Mouse (Mus musculus): ENCODE measurements at regions not wholly inside any gene's neighbourhood (a gene's known extent, or its start where the extent isn't known, plus 50 kb on each side); places are given as distances from the start of the nearest gene placed in this dataset.

DNA sequence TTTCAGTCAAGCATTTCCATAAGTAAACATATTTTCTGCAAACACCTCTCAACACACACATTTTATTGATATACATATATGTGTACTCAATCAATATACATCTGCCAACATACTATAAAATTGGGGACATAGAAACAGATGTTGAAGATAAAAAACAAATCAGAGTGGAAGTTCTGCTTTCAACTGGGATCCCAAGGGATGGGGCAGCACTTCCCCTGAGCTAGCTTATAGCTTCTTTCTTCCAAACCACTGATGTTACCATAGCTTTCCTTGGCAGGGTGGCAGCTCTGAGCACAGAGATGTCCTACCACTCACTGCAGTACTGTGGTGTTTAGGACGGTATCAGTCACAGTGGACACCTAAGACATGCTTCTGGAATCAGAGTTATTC is 75.4 kb upstream of the Lnx1 start:
- H3K4me1 ChIP-seq (ENCODE audit: control insufficient read depth, insufficient read depth, low read length), result no peaks in the 10 kb centered on the region
- H3K4me3 ChIP-seq (ENCODE audit: insufficient read depth, low read depth, low read length), result no peak overlapping the region
- H3K27me3 ChIP-seq (replicated peaks; ENCODE audit: control insufficient read depth, insufficient read depth, low read length), result no peaks in the 10 kb centered on the region
- DNase-seq, result no peak
- H3K36me3 ChIP-seq (ENCODE audit: control insufficient read depth, insufficient read depth, low read length), result no peaks in the 10 kb centered on the region
- TF ChIP-seq POLR2A (IDR thresholded peaks at IDR 0.05; ENCODE audit: low read depth, low read length) (no peak), CTCF (conservative IDR thresholded peaks at IDR 0.05; ENCODE audit: insufficient read depth, insufficient read length, low read depth, low read length) (no peak)
- H3K27ac ChIP-seq (ENCODE audit: insufficient read depth, low read depth, low read length), result no peak overlapping the region
- 90% methylated on average over 1 of the region's 1 CpGs for WGBS

DNA sequence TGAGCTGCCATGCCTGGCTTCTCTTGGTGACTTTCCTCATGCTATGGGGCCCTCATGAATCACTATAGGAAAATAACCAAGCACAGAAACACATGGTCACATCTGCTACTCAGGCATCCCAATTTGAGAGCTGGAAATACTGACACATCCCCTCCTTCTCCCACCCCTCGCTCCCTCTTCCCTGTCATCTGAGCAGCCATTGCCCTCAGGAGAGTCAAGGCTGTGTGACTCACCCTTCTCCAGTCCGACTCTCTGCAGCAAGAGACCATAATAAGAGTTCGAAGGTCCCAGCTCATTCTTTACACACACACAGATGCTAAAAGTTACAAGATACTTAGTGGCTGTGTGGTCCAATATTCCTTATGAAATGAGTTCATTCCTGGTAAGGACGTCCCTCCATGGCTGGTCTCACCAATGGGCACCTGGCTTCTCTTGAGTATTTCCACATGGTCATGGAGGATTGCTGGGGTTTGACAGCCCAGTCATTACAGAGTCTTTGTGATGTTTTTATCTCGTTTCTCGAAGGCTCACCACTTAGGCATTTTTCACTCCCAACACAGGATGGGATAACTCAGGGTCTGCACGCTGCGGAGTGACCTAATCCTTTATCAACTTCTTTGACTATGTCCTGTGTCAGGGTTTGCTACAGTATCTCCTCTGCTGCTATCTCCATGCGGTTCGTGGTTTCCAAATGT is 74.8 kb upstream of the Lnx1 start:
- TF ChIP-seq POLR2A (IDR thresholded peaks at IDR 0.05; ENCODE audit: low read depth, low read length) (no peak), CTCF (conservative IDR thresholded peaks at IDR 0.05; ENCODE audit: insufficient read depth, insufficient read length, low read depth, low read length) (no peak)
- Histone ChIP-seq H3K36me3 (ENCODE audit: control insufficient read depth, insufficient read depth, low read length) (no peaks in the 10 kb centered on the region), H3K27me3 (replicated peaks; ENCODE audit: control insufficient read depth, insufficient read depth, low read length) (no peaks in the 10 kb centered on the region; the same call in 1 of the 2 replicates), H3K4me3 (ENCODE audit: insufficient read depth, low read depth, low read length) (no peak overlapping the region), H3K4me1 (ENCODE audit: control insufficient read depth, insufficient read depth, low read length) (no peaks in the 10 kb centered on the region), H3K27ac (ENCODE audit: insufficient read depth, low read depth, low read length) (no peak overlapping the region)
- 76% methylated on average over 10 of the region's 10 CpGs for WGBS
- DNase-seq, result no peak

DNA sequence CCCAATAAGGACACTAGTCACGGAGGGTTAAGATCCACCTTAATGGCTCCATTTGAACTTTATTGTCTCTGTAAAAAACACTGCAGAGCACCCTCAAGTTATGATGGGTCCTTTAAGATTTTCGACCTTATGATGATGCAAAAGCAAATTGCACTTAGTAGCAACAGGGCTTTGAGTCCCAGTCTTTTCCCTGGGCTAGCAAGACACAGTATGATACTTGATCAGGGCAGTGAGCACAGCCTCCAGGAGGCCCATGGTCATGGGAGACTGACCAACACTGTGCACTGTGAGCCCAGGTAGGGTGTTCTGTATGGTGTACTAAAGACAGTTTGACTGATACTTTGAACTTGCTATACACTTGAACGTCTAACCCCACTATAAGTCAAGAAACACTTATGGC is 73.4 kb upstream of the Lnx1 start:
- no peak overlapping the region for H3K4me3 ChIP-seq (ENCODE audit: insufficient read depth, low read depth, low read length)
- no peak overlapping the region for H3K27ac ChIP-seq (ENCODE audit: insufficient read depth, low read depth, low read length)
- WGBS, result 79% methylated on average over 3 of the region's 3 CpGs
- no peak for DNase-seq
- H3K4me1 ChIP-seq (ENCODE audit: control insufficient read depth, insufficient read depth, low read length), result no peaks in the 10 kb centered on the region
- no peaks in the 10 kb centered on the region for H3K36me3 ChIP-seq (ENCODE audit: control insufficient read depth, insufficient read depth, low read length)
- H3K27me3 ChIP-seq (replicated peaks; ENCODE audit: control insufficient read depth, insufficient read depth, low read length), result no peaks in the 10 kb centered on the region; the same call in 1 of the 2 replicates
- TF ChIP-seq CTCF (conservative IDR thresholded peaks at IDR 0.05; ENCODE audit: insufficient read depth, insufficient read length, low read depth, low read length), result no peak
- TF ChIP-seq POLR2A (IDR thresholded peaks at IDR 0.05; ENCODE audit: low read depth, low read length), result no peak

DNA sequence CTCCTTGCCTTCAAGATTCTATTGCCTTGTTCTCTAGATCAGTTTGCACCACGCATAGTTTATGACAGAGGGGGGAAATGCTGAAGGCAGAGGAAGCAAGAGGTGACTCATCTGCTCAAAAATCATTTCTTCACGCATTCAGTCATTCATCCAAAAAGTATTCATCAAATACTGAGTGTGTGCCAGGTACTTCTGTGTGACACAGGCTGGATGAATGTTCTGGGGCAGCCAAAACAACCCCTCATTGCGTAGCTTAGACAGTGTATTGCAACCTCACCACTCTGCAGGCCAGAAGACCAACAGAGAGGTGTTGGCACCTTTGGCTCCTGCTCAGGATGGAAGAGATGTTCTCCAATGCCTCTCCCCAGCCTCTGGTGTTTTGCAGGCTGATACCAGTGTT is 72.9 kb upstream of the Lnx1 start:
- Histone ChIP-seq H3K36me3 (ENCODE audit: control insufficient read depth, insufficient read depth, low read length) (no peaks in the 10 kb centered on the region), H3K27me3 (replicated peaks; ENCODE audit: control insufficient read depth, insufficient read depth, low read length) (no peaks in the 10 kb centered on the region; the same call in 1 of the 2 replicates), H3K27ac (ENCODE audit: insufficient read depth, low read depth, low read length) (no peak overlapping the region), H3K4me1 (ENCODE audit: control insufficient read depth, insufficient read depth, low read length) (no peaks in the 10 kb centered on the region), H3K4me3 (ENCODE audit: insufficient read depth, low read depth, low read length) (no peak overlapping the region)
- TF ChIP-seq POLR2A (IDR thresholded peaks at IDR 0.05; ENCODE audit: low read depth, low read length), result no peak
- no peak for TF ChIP-seq CTCF (conservative IDR thresholded peaks at IDR 0.05; ENCODE audit: insufficient read depth, insufficient read length, low read depth, low read length)
- 74% methylated on average over 3 of the region's 3 CpGs for WGBS
- no peak for DNase-seq

DNA sequence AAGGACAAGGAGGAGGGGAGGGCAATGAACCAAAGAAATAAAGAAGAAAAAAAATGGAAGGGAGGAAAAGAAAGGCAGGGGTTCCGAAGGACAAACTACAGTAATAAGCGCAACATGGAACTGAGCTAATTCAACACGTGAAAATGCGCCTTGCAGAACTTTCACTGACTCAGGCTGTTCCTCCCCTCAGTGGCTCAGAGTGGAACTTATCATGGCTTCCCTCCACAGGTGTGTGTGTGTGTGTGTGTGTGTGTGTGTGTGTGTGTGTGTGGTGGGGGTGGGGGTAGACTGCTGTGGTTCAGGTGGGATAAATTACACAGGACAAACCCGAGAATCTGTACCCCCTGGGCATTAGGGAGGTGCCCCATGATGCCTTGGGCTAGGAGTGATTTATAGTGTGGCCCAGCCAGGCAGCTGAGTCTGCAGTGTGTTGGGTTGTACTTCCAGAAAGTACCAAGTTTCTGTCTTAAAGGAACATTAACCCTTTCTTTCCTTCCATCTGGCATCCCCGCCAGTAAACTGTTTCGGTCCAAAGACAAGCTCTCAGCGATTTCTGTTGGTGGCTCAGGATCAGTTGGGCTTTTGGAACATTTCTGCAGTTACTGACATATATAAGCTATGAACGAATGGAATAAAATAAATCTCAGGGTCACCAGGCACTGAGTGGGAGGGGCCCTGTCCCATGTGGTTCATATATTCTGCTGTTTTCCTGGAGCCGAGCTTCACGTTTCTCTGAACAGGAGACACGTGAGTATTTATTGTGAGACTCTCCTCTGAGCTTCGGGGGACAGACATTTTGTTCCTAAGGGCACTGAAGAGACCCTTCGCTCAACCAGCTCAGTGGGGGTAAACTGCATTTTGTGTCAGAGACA is 71.1 kb upstream of the Lnx1 start:
- Histone ChIP-seq H3K27ac (ENCODE audit: insufficient read depth, low read depth, low read length) (no peak overlapping the region), H3K4me1 (ENCODE audit: control insufficient read depth, insufficient read depth, low read length) (no peaks in the 10 kb centered on the region), H3K4me3 (ENCODE audit: insufficient read depth, low read depth, low read length) (no peak overlapping the region), H3K27me3 (replicated peaks; ENCODE audit: control insufficient read depth, insufficient read depth, low read length) (no peaks in the 10 kb centered on the region; the same call in 1 of the 2 replicates), H3K36me3 (ENCODE audit: control insufficient read depth, insufficient read depth, low read length) (no peaks in the 10 kb centered on the region)
- no peak for TF ChIP-seq CTCF (conservative IDR thresholded peaks at IDR 0.05; ENCODE audit: insufficient read depth, insufficient read length, low read depth, low read length)
- TF ChIP-seq POLR2A (IDR thresholded peaks at IDR 0.05; ENCODE audit: low read depth, low read length), result no peak
- 56% methylated on average over 14 of the region's 14 CpGs for WGBS
- DNase-seq, result no peak

DNA sequence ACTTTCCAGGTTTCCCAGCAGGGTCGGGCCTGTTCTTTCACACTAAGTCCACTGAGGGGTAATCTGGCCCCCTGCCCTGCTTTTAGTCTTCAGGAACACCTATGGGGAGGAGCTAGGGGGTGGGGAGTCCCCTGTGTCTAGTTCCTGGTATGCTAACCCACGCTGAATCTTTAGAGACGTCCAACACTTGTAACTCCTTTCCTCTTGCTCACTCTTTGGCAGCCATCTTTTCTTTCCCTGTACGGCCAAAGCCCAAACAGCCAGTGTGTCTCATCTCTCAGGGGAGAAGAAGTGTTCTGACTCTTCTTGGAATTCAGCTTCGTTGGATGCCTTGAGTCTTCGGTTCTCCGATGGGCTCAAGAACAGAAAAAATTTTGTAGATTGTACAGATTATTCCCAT is 68.4 kb upstream of the Lnx1 start:
- 84% methylated on average over 7 of the region's 7 CpGs for WGBS
- no peak for DNase-seq
- no peak overlapping the region for H3K27ac ChIP-seq (ENCODE audit: insufficient read depth, low read depth, low read length)

DNA sequence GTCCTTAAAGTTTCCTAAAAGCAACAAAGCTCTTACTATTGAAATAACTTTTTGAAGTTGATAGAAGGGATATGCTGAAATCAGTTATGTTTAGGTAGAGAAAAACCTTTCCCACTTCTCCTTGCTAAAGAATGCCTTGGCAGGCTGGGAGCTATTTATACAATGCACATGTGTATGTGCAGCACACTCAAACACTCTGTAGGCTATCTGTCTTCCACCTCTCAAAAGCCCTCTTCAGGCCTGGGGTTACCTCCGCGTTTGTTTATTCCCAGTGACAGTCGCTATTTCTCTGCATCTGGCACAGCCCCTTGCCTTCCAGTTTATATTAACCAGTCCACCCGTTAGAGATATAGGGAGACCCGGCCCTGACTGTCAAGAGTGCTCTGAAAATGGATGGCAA is 66.3 kb upstream of the Lnx1 start:
- WGBS, result 62% methylated on average over 5 of the region's 5 CpGs

More for the DNA sequence above, 68.4 kb upstream of the Lnx1 start:
- H3K27me3 ChIP-seq (replicated peaks; ENCODE audit: control insufficient read depth, insufficient read depth, low read length), result no peaks in the 10 kb centered on the region; the same call in 1 of the 2 replicates
- no peak for TF ChIP-seq POLR2A (IDR thresholded peaks at IDR 0.05; ENCODE audit: low read depth, low read length)
- TF ChIP-seq CTCF (conservative IDR thresholded peaks at IDR 0.05; ENCODE audit: insufficient read depth, insufficient read length, low read depth, low read length), result no peak
- no peaks in the 10 kb centered on the region for H3K4me1 ChIP-seq (ENCODE audit: control insufficient read depth, insufficient read depth, low read length)
- no peak overlapping the region for H3K4me3 ChIP-seq (ENCODE audit: insufficient read depth, low read depth, low read length)
- H3K36me3 ChIP-seq (ENCODE audit: control insufficient read depth, insufficient read depth, low read length), result no peaks in the 10 kb centered on the region

More for the DNA sequence above, 66.3 kb upstream of the Lnx1 start:
- DNase-seq, result no peak
- H3K27me3 ChIP-seq (replicated peaks; ENCODE audit: control insufficient read depth, insufficient read depth, low read length), result no peaks in the 10 kb centered on the region; the same call in 1 of the 2 replicates
- no peak overlapping the region for H3K27ac ChIP-seq (ENCODE audit: insufficient read depth, low read depth, low read length)
- H3K4me1 ChIP-seq (ENCODE audit: control insufficient read depth, insufficient read depth, low read length), result peaks cover 7% of the 10 kb centered on the region
- H3K36me3 ChIP-seq (ENCODE audit: control insufficient read depth, insufficient read depth, low read length), result no peaks in the 10 kb centered on the region
- H3K4me3 ChIP-seq (ENCODE audit: insufficient read depth, low read depth, low read length), result no peak overlapping the region
- TF ChIP-seq POLR2A (IDR thresholded peaks at IDR 0.05; ENCODE audit: low read depth, low read length), result no peak
- no peak for TF ChIP-seq CTCF (conservative IDR thresholded peaks at IDR 0.05; ENCODE audit: insufficient read depth, insufficient read length, low read depth, low read length)

Data from kidney, adult 2 months (tissue).